Mouse (Mus musculus) erythroblast, embryonic 14.5 days (primary cell): ENCODE data around the gene Apoc2. TPM values are rescaled to one million over a fixed set of nuclear protein-coding genes. Genes with fewer than 3 reads are reported as not detected.

ENCODE experiments used
- H3K27me3 ChIP-seq: 2 replicates; pipeline ENCODE4 v1.6.1; 2012; ENCODE audit warnings: inconsistent platforms; ENCODE audit not compliant: control insufficient read depth
- H3K36me3 ChIP-seq: 2 replicates; pipeline ENCODE4 v1.6.1; 2012; ENCODE audit warnings: mild to moderate bottlenecking, inconsistent platforms; ENCODE audit not compliant: control insufficient read depth
- H3K4me1 ChIP-seq: 2 replicates; pipeline ENCODE4 v1.6.1; 2012; ENCODE audit warnings: inconsistent platforms; ENCODE audit not compliant: control insufficient read depth
- H3K4me3 ChIP-seq: replicated peaks from 2 replicates; pipeline ENCODE3; 2012; ENCODE audit warnings: moderate library complexity, mild to moderate bottlenecking, inconsistent platforms
- H3K9me3 ChIP-seq: 2 replicates; pipeline ENCODE4 v1.6.1; 2012; ENCODE audit warnings: low read length, inconsistent platforms, mixed read lengths; ENCODE audit not compliant: control insufficient read depth
- GATA1 ChIP-seq: IDR thresholded peaks from 2 replicates; pipeline ENCODE4 v1.6.1; 2012; ENCODE audit warnings: low read length, inconsistent platforms, mixed read lengths
- TAL1 ChIP-seq: IDR thresholded peaks from 3 replicates; pipeline ENCODE4 v1.6.1; 2012; ENCODE audit warnings: low read length, inconsistent platforms, mixed read lengths
- polyA plus RNA-seq: library from polyadenylated mRNA; stranded (reverse); fragments of >175 nt; gene quantifications from 2 replicates; pipeline ENCODE4 v1.2.3, GENCODE M21; 2012

Apoc2 gene
- polyA plus RNA-seq, 1 experiment, result 0.32 TPM

- H3K36me3 ChIP-seq, result peaks cover 24% of the 10 kb centered on the region
- no peaks in the 10 kb centered on the region for H3K9me3 ChIP-seq
- peaks cover 54% of the 10 kb centered on the region for H3K4me1 ChIP-seq
- peak overlapping the region; percentile 72 for H3K4me3 ChIP-seq
- TF ChIP-seq TAL1 (no peak), GATA1 (no peak)
- no peaks in the 10 kb centered on the region; the same call in 1 of the 2 replicates for H3K27me3 ChIP-seq
These were observed 49.0 kb downstream of the Apoc2 start for GRCm38 (mm10) chr7:19628536-19629360.

- peaks cover 3% of the 10 kb centered on the region for H3K27me3 ChIP-seq
- H3K36me3 ChIP-seq, result peaks cover 19% of the 10 kb centered on the region
- H3K9me3 ChIP-seq, result no peaks in the 10 kb centered on the region
- TF ChIP-seq TAL1 (no peak), GATA1 (no peak)
- peaks cover 48% of the 10 kb centered on the region for H3K4me1 ChIP-seq
- peak overlapping the region; percentile 72 for H3K4me3 ChIP-seq
These were observed 49.6 kb downstream of the Apoc2 start for GRCm38 (mm10) chr7:19628192-19628535.

GRCm38 (mm10) chr7:19627721-19628120 is 50.0 kb downstream of the Apoc2 start:
- H3K36me3 ChIP-seq, result peaks cover 14% of the 10 kb centered on the region
- TF ChIP-seq TAL1 (no peak), GATA1 (no peak)
- peak overlapping the region; percentile 72 for H3K4me3 ChIP-seq
- no peaks in the 10 kb centered on the region for H3K9me3 ChIP-seq
- H3K4me1 ChIP-seq, result peaks cover 43% of the 10 kb centered on the region
- H3K27me3 ChIP-seq, result peaks cover 3% of the 10 kb centered on the region

- Histone ChIP-seq H3K4me3 (no peak overlapping the region), H3K27me3 (peaks cover 14% of the 10 kb centered on the region), H3K36me3 (no peaks in the 10 kb centered on the region), H3K9me3 (no peaks in the 10 kb centered on the region; the same call in 1 of the 2 replicates), H3K4me1 (peaks cover 18% of the 10 kb centered on the region)
- TF ChIP-seq TAL1 (no peak), GATA1 (no peak)
These were observed 54.3 kb downstream of the Apoc2 start for GRCm38 (mm10) chr7:19623433-19623832.

GRCm38 (mm10) chr7:19622241-19622640 is 55.5 kb downstream of the Apoc2 start:
- no peak for TF ChIP-seq TAL1
- no peak for TF ChIP-seq GATA1
- no peaks in the 10 kb centered on the region for H3K36me3 ChIP-seq
- H3K4me1 ChIP-seq, result peaks cover 9% of the 10 kb centered on the region
- peaks cover 14% of the 10 kb centered on the region for H3K27me3 ChIP-seq
- no peak overlapping the region for H3K4me3 ChIP-seq
- no peaks in the 10 kb centered on the region; the same call in 1 of the 2 replicates for H3K9me3 ChIP-seq

Other genes with a start within 250 kb of the Apoc2 start
- gene Mark4, start 219.1 kb downstream of the Apoc2 start, polyA plus RNA-seq, result 0.45 and 0.52 TPM in 2 replicates
- gene Exoc3l2, start 214.6 kb downstream of the Apoc2 start, polyA plus RNA-seq, result 0.01 and 0.04 TPM in 2 replicates
- 0.46 and 0.49 TPM in 2 replicates for gene Bloc1s3, start 169.6 kb downstream of the Apoc2 start, polyA plus RNA-seq
- 10.9 and 13.1 TPM in 2 replicates for gene Trappc6a, start 169.5 kb downstream of the Apoc2 start, polyA plus RNA-seq
- 0.02 TPM in 1 of 2 replicates, not detected in the other for gene Nkpd1, start 160.1 kb downstream of the Apoc2 start, polyA plus RNA-seq
- 26.4 and 32.4 TPM in 2 replicates for gene Ppp1r37, start 114.9 kb downstream of the Apoc2 start, polyA plus RNA-seq
- gene Zfp296, start 100.7 kb downstream of the Apoc2 start, polyA plus RNA-seq, result 0.14 and 0.16 TPM in 2 replicates
- gene Gemin7, start 100.3 kb downstream of the Apoc2 start, polyA plus RNA-seq, result 12.9 and 13.5 TPM in 2 replicates
- 10.2 and 11.9 TPM in 2 replicates for gene Clasrp, start 73.5 kb downstream of the Apoc2 start, polyA plus RNA-seq
- gene Relb, start 48.5 kb downstream of the Apoc2 start, polyA plus RNA-seq, result 0.32 and 0.48 TPM in 2 replicates
- 15.2 and 16.7 TPM in 2 replicates for gene Clptm1, start 12.9 kb downstream of the Apoc2 start, polyA plus RNA-seq
- not detected in 2 replicates for gene Gm44805, start 3.5 kb upstream of the Apoc2 start, polyA plus RNA-seq
- 0.10 and 0.20 TPM in 2 replicates for gene Apoc4, start 3.5 kb upstream of the Apoc2 start, polyA plus RNA-seq
- 0.94 and 1.3 TPM in 2 replicates for gene Apoc1, start 14.7 kb upstream of the Apoc2 start, polyA plus RNA-seq
- 12.1 and 14.3 TPM in 2 replicates for gene Apoe, start 21.2 kb upstream of the Apoc2 start, polyA plus RNA-seq
- 12.7 and 13.1 TPM in 2 replicates for gene Tomm40, start 37.5 kb upstream of the Apoc2 start, polyA plus RNA-seq
- gene Nectin2, start 72.5 kb upstream of the Apoc2 start, polyA plus RNA-seq, result 0.13 and 0.15 TPM in 2 replicates
- 0.02 TPM in 1 of 2 replicates, not detected in the other for gene Bcam, start 93.1 kb upstream of the Apoc2 start, polyA plus RNA-seq
- gene Cblc, start 118.9 kb upstream of the Apoc2 start, polyA plus RNA-seq, result not detected in 2 replicates
- 0.15 and 0.18 TPM in 2 replicates for gene Bcl3, start 144.8 kb upstream of the Apoc2 start, polyA plus RNA-seq
- gene Gm19345, start 174.1 kb upstream of the Apoc2 start, polyA plus RNA-seq, result not detected in 2 replicates
- not detected in 2 replicates for gene Ceacam16, start 183.4 kb upstream of the Apoc2 start, polyA plus RNA-seq
- gene Ceacam19, start 210.0 kb upstream of the Apoc2 start, polyA plus RNA-seq, result not detected in 2 replicates
- gene Pvr, start 243.2 kb upstream of the Apoc2 start, polyA plus RNA-seq, result 0.02 and 0.04 TPM in 2 replicates